Comparison of ENCODE assay signal across 26 mouse cellular contexts in the genomic region with DNA sequence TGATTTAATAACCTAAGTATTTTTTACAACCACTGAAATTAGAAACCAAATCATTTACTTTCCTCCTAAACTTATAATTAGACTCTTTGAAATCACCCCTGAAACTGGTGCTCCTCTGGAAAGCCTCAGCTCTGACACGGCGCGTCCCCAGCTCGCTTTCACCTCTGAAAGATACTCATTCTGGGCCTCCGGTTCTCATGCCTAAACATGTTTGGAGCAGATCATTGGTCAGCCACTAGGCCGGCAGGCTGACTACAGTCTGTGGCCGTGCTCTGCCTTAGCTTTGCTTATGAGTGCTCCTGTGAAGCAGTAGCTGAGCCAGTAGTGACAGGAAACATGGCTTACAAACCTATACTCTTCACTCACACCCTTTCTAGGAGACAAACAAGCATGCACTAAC.
"Had no signal": no experiment of that assay in that cellular context is flagged by ENCODE, and none has a peak within 500 bp of the region (broad histone marks: within the 10 kb centered on the region; RNA-seq: fewer than 3 reads in every experiment).

No protein-coding gene starts in this region.

- H3K27me3 ChIP-seq: heart, embryonic 12.5 days; hindbrain, embryonic 12.5 days; intestine, embryonic 15.5 days; kidney, embryonic 15.5 days; limb, embryonic 13.5 days; limb, embryonic 15.5 days had no signal

- H3K27ac ChIP-seq: gastrocnemius, adult 2 months; heart, adult 2 months; hindbrain, embryonic 10.5 days; hindbrain, embryonic 12.5 days; hindbrain, embryonic 14.5 days; intestine, embryonic 15.5 days; kidney, embryonic 15.5 days; layer of hippocampus, adult 2 months; limb, embryonic 13.5 days; limb, embryonic 15.5 days had no signal

- H3K4me1 ChIP-seq: heart, embryonic 12.5 days; hindbrain, embryonic 10.5 days; hindbrain, embryonic 12.5 days; intestine, embryonic 15.5 days; kidney, embryonic 15.5 days; limb, embryonic 13.5 days had no signal

- H3K9ac ChIP-seq: heart, embryonic 12.5 days; hindbrain, embryonic 12.5 days; hindbrain, embryonic 14.5 days; intestine, embryonic 15.5 days; kidney, embryonic 15.5 days; limb, embryonic 13.5 days; limb, embryonic 15.5 days had no signal

- H3K9me3 ChIP-seq: heart, embryonic 12.5 days; hindbrain, embryonic 10.5 days; hindbrain, embryonic 12.5 days; intestine, embryonic 15.5 days; kidney, embryonic 15.5 days; limb, embryonic 13.5 days; limb, embryonic 15.5 days had no signal

- H3K4me3 ChIP-seq: gastrocnemius, adult 2 months; heart, adult 2 months; heart, embryonic 12.5 days; hindbrain, embryonic 10.5 days; hindbrain, embryonic 12.5 days; intestine, embryonic 15.5 days; kidney, embryonic 15.5 days; layer of hippocampus, adult 2 months; limb, embryonic 13.5 days; limb, embryonic 15.5 days had no signal

- DNase-seq: gastrocnemius, adult 2 months; gastrocnemius, postnatal 10 days; gastrocnemius, postnatal 25 days; heart, adult 2 months; heart, postnatal 10 days; heart, postnatal 4 days; kidney, adult 18-20 months; kidney, adult 9 months; kidney, postnatal 10 days; kidney, postnatal 25 days; kidney, postnatal 4 days; layer of hippocampus, adult 9-11 months; layer of hippocampus, postnatal 36 days; left cerebral cortex, postnatal 4 days had no signal

- ATAC-seq: hindbrain, embryonic 16.5 days; inflammation-experienced regulatory T-cells, adult 6 months; intestine, embryonic 15.5 days; intestine, postnatal 0 days had no signal

- H3K4me2 ChIP-seq: heart, embryonic 12.5 days; hindbrain, embryonic 12.5 days; hindbrain, embryonic 14.5 days; intestine, embryonic 15.5 days; kidney, embryonic 15.5 days; limb, embryonic 13.5 days; limb, embryonic 15.5 days had no signal
